Mouse (Mus musculus) cerebellum, adult (tissue): ENCODE results near the gene Larp4b.
A peak's percentile ranks its signal among the peaks of the same experiment; 100 is the strongest.

ENCODE experiments used
- ATAC-seq: cut with Nextera tagmentation; 2 replicates; pipeline ENCODE4 v1.9.2; 2017; ENCODE audit warnings: mild to moderate bottlenecking, moderate library complexity, mixed read lengths; ENCODE audit not compliant: insufficient number of reproducible peaks, low FRiP score, low TSS enrichment

Gene Larp4b

GRCm38 (mm10) chr13:9173414-9173813 is 79.7 kb downstream of the Larp4b start:
- no peak for ATAC-seq

DNA sequence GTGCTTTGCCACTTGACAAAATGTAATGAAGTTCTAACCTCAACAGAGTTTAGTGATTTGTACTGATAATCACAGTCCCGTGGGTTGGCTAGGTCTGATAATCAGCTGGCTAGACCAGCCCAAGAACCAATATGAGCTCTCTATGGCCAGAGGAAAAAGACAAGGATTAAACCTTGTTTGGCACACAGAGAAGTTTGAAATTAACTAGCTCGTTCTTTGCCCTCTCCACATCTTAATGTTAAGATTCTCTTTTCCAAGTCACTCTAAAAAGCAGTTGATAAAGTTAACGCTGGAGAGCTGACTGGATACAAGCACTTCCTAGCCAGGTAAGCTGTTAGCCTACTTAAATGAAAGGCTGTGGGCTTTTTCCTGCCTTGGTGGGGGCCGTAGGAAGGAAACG is 81.5 kb downstream of the Larp4b start:
- no peak for ATAC-seq

GRCm38 (mm10) chr13:9178270-9178669 is 84.6 kb downstream of the Larp4b start:
- ATAC-seq = no peak

GRCm38 (mm10) chr13:9178718-9179117 is 85.0 kb downstream of the Larp4b start:
- ATAC-seq = no peak

DNA sequence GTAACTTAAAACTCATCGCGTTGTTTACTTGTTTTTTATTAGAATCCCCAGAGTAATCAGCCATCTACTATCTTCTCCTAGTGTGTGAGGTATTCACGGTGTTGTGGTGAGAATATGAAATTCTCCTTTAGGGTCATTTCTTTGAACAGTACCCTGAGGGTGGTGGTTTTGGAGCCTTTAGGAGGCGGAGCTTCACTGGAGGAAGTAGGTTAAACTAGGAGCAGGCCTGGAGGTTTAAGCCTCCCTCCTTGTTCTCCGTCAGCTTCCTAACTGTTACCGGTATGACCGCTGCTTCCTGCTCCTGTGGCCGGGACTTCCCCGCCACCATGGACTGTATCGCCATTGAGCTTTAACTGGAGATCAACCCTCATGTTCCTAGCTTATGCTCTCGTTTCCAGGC is 86.5 kb downstream of the Larp4b start:
- ATAC-seq = no peak

- ATAC-seq = no peak
Observed at GRCm38 (mm10) chr13:9181106-9181505, 87.4 kb downstream of the Larp4b start.

DNA sequence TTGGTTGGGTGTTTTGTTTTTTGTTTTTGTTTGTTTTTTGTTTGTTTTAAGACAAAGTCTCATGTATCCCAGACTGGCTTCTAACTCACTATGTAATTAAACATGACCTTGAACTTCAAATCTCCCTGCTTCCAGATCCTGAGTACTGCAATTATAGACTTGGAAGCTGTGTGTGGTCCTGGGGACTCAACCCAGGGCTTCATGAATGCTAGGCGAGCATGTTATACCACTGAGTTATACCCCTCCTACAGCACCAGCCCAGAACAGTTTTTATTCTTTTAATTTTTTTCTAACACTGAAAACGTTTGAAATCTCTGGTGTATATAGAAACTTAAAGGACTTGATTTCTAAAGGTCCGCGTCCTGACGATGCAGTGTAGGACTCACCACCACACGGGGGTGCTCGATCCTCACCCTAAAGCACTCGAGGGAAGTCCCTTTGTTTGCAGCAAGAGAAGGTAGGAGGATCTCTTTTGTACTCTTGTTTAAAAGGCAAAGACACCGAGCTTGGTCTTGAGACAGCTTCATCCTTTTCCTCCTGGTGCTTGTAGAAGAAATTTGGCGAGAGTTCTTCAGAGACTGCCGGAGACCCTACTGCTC is 88.1 kb downstream of the Larp4b start:
- peak; percentile 67; the same call in 1 of the 2 replicates for ATAC-seq

- ATAC-seq = no peak
Observed at GRCm38 (mm10) chr13:9184281-9184680, 90.6 kb downstream of the Larp4b start.

- no peak for ATAC-seq
Observed at GRCm38 (mm10) chr13:9184716-9185115, 91.0 kb downstream of the Larp4b start.

GRCm38 (mm10) chr13:9187156-9187555 is 93.5 kb downstream of the Larp4b start:
- no peak for ATAC-seq

- ATAC-seq = peak; percentile 33; the same call in 1 of the 2 replicates
Observed at GRCm38 (mm10) chr13:9187566-9188530, 94.2 kb downstream of the Larp4b start.

DNA sequence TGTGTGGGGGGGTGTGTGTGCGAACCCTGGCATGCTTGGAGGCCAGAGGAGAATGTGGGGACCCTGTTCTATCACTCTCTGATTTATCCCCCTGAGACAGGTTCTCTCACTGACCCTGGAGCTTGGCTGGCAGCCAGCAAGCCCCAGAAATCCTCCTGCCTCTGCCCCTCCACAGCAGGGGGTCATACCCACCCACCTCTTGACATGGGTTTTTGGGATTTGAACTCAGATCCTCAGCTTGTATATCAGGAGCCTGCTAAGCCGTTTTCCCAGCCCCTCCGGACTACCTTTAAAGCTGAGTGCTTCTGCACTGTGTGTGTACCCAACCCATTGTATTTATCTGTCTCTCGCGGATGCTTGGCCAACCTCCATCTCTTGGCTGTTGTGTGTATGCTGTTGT is 95.8 kb downstream of the Larp4b start:
- no peak for ATAC-seq

DNA sequence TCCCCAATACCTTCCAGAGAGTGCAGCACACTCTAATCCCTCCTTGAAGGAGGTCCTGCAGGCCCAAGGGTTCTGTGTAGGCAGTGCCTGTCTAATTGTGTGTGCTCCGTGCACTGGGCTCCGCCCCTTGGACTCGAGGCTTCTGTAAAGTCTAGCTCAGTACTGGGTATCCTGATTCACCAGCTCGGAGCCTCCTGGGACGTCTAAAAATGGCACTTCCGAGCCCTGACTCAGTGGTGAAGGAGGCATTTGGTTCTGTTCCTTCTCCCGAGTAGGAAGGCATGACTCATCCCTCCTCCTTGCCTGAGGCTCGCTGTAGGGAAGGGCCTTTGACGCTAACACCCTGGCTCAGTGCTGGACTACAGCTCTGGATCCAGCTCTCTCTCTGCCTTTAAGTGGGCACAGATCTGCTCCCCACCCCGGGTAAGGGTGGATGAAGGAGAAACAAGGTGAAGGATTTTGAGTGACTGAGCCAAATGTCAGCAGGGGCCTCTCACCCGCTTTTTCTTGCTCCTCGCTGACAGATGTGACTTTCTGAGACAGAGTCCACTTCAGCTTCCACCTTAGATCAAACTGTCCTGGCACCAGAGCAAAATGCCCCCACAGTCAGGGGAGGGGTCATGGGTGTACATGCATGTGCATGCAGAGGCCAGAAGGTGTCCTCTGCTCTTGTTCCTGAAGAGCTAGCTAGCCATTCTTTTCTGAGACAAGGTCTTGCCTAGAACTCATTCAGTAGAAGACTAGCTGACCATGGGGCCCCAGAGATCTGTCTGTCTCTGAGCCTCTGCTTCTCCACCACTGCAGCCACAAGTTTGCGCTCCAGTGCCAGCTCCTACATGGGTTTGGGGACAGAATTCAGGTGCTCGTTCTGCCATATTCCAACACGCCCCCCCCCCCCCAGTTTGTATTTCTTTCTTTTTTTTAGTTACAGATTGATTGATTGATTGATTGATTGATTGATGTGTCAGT is 97.8 kb downstream of the Larp4b start:
- peak; percentile 46 for ATAC-seq

GRCm38 (mm10) chr13:9192797-9193330 is 99.2 kb downstream of the Larp4b start:
- ATAC-seq = no peak

GRCm38 (mm10) chr13:9194656-9195055 is 101.0 kb downstream of the Larp4b start:
- ATAC-seq = no peak

GRCm38 (mm10) chr13:9195565-9195964 is 101.9 kb downstream of the Larp4b start:
- ATAC-seq = no peak

DNA sequence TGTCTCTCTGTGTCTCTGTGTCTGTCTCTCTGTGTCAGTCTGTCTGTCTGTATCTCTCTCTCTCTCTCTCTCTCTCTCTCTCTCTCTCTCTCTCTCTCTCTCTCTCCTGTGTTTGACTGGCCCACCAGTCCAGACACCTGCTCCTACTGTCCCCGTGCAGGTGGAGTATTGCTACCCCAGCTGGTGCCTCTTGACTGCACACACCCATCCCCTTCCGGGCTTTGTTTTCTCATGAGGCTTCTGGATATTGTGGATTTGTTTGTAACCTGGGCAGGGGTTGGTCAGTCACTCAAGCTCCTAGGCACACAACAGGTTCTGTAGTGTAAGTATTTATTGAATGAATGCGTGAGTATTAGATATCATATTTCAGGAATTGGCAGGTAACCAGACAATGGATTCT is 104.4 kb downstream of the Larp4b start:
- ATAC-seq = no peak

DNA sequence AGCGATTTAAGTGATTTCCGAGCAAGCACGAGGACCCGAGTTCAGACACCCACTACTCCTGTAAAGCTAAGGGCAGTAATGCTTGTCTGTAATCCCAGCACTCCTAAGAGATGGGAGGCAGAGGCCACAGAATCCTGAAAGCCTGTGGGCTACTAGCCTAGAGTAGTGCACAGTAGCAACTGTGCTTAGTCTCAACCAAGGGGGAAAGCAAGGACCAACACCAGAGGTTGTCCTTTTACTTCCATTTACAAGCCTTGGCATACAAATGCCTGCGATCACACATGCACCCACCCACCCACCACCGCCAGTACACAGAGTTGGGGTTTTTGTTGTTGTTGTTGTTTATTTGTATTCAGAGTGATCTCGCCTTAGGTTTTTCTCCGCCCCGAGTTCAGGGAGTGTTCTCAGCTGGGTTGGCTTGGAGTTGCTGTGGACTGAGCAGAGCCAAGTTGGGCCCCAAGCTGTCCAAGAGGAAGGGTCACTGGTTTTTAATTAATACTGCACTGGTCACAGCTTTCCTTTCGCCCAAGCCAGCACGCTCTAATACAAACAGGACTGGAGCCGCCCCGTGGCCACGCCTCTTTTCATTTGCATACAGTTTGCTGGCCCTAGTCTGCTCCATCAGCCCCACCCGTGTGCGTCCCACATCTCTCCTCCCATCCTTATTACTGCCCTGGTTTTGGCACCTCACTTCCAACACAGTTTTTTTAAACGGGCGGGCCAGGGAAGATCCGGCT is 105.2 kb downstream of the Larp4b start:
- no peak for ATAC-seq

DNA sequence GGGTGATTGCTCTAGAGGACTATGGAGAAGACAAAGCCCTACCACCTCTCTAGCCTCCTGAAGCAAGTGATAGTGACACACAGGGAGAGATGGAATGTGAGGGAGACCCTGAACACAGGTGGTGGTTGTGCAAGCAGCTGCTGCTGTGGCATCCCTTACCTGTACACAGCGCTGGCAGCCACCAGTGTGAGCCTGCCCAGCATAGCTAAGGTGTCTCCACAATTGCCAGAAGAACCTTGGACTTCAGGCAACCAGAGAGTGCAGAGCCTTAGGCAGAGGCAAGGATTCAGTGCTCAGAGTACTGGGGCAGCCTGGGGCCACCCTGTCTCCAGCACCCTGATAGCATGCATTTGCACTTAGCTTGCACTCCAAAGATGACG is 105.8 kb downstream of the Larp4b start:
- no peak for ATAC-seq
